Mouse (Mus musculus) midbrain, embryonic 12.5 days (tissue): Measurements from ENCODE around the gene Slk. TPM values are rescaled to one million over a fixed set of nuclear protein-coding genes. Genes with fewer than 3 reads are reported as not detected.
A peak's percentile ranks its signal among the peaks of the same experiment; 100 is the strongest.
"Not testable (repeated sequence)": the region's sequence is repeated elsewhere in the genome, so short reads cannot be mapped to it uniquely, and the experiment has no call there.

Experiments
- ATAC-seq: fragments of 200-750 bp; cut with Nextera tagmentation; 2 replicates; pipeline ENCODE4 v1.8.0; 2017; ENCODE audit warnings: low read depth, moderate TSS enrichment, moderate library complexity; ENCODE audit not compliant: low FRiP score
- H3K27ac ChIP-seq: fragments of 300-500 bp; sonication (generic); replicated peaks from 2 replicates; pipeline ENCODE4 v1.5.1; 2016; ENCODE audit warnings: mild to moderate bottlenecking
- H3K27me3 ChIP-seq: fragments of 300-500 bp; sonication (generic); 2 replicates; pipeline ENCODE4 v1.6.1; 2016; ENCODE audit warnings: mild to moderate bottlenecking
- H3K36me3 ChIP-seq: fragments of 300-500 bp; sonication (generic); 2 replicates; pipeline ENCODE4 v1.6.1; 2016
- H3K4me1 ChIP-seq: fragments of 300-500 bp; sonication (generic); 2 replicates; pipeline ENCODE4 v1.6.1; 2016
- H3K4me2 ChIP-seq: fragments of 300-500 bp; sonication (generic); replicated peaks from 2 replicates; pipeline ENCODE4 v1.6.1; 2016; ENCODE audit warnings: mild to moderate bottlenecking, moderate library complexity
- H3K4me3 ChIP-seq: fragments of 300-500 bp; sonication (generic); 2 replicates; pipeline ENCODE4 v1.5.1; 2016; ENCODE audit warnings: mild to moderate bottlenecking
- H3K9ac ChIP-seq: fragments of 300-500 bp; sonication (generic); replicated peaks from 2 replicates; pipeline ENCODE4 v1.6.1; 2016; ENCODE audit warnings: mild to moderate bottlenecking, moderate library complexity
- H3K9me3 ChIP-seq: fragments of 300-500 bp; sonication (generic); 2 replicates; pipeline ENCODE4 v1.6.1; 2016; ENCODE audit warnings: mild to moderate bottlenecking
- WGBS: fragments of 180-500 bp; shearing (Covaris S2); methylation state at CpG from one replicate; pipeline ENCODE4 v1.1.7; 2016; 5-methylcytosine and 5-hydroxymethylcytosine counted together
- polyA plus RNA-seq: library from polyadenylated mRNA; unstranded; fragments of >200 nt; fragmentation: Nextera tagmentation; extraction: Ambion mirVana; gene quantifications from 2 replicates; pipeline ENCODE4 v1.2.1, GENCODE M21; 2016

Gene Slk
- polyA plus RNA-seq, 1 experiment from 2014 or later: 9.0 TPM

DNA sequence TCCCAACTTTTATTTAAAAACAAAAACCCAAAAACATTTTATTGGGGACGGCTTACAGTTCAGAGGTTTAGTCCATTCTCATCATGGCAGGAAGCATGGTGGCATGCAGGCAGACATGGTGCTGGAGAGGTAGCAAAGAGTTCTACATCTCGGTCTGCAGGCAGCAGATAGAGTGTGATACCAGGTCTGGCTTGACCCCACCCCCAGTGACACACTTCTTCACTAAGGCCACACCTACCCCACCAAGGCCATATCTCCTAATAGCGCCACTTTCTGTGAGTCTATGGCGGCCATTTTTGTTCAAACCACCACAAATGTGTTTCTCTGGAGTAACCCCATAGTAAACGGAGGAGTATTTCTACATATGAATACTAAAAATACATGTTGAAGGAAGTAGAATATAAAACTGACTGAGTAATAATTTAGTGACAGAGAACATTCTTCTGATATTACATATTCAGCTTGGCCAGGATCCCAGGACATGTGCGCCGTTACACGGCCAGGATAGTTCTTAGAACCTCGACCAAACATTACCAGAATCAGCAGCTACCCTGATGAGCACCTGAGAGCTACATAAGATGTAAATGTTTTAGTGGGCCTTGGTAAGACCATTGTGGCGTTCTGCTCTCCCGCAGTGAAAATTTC is 30.9 kb upstream of the Slk start:
- Histone ChIP-seq H3K27ac (no peak overlapping the region), H3K4me2 (no peak overlapping the region), H3K9ac (no peak overlapping the region), H3K36me3 (no peaks in the 10 kb centered on the region), H3K27me3 (no peaks in the 10 kb centered on the region), H3K4me3 (no peak overlapping the region), H3K4me1 (no peaks in the 10 kb centered on the region), H3K9me3 (no peaks in the 10 kb centered on the region)
- 95% methylated on average over 11 of the region's 11 CpGs for WGBS
- no peak for ATAC-seq

DNA sequence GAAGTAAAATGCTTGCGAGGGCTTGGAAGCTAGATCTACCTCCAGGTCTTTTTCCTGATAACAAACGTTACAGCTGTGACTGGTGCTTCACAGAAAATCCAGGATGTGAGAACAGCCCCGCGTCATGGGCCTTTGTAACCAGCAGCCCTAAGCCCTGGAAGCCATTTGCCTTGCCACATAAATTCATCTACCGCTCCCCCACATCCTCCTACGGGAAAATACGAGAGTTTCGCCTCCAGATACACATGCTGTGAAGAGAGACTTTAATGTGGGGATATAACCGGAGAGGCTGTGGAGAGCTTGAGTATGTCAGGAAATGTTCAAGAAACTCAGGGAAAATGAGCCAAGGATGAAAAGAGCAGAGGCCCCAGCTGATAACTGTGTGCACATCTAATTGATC is 30.3 kb upstream of the Slk start:
- H3K4me3 ChIP-seq: no peak overlapping the region
- no peaks in the 10 kb centered on the region for H3K27me3 ChIP-seq
- no peaks in the 10 kb centered on the region for H3K36me3 ChIP-seq
- H3K9ac ChIP-seq: no peak overlapping the region
- no peaks in the 10 kb centered on the region for H3K9me3 ChIP-seq
- no peak for ATAC-seq
- H3K4me2 ChIP-seq: no peak overlapping the region
- H3K27ac ChIP-seq: no peak overlapping the region
- no peaks in the 10 kb centered on the region for H3K4me1 ChIP-seq
- WGBS: 85% methylated on average over 9 of the region's 9 CpGs

DNA sequence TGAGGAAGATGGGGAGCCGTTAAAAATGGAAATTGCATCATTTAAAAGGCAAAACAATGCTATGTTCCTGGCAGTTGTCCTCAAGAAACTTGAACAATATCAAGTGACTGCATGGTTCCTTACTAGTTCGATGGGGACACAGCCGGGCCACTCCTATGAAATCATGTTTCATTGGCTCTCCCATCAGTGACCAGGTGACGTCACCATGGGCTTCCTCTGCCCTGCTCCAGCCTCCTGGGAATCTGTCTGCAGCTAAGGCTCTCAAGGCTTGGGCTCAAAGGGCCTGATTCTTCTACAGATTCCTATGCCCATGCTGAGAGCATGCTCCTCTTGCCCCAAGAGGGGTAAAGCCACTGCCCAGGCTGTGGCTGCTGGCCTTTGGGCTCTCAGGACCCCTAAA is 29.9 kb upstream of the Slk start:
- no peak overlapping the region for H3K27ac ChIP-seq
- H3K4me1 ChIP-seq: no peaks in the 10 kb centered on the region
- no peak overlapping the region for H3K9ac ChIP-seq
- no peak for ATAC-seq
- H3K36me3 ChIP-seq: no peaks in the 10 kb centered on the region
- 88% methylated on average over 4 of the region's 4 CpGs for WGBS
- no peak overlapping the region for H3K4me3 ChIP-seq
- H3K27me3 ChIP-seq: 0 out of 2 replicates have a peak, but pooled peaks cover 3% of the 10 kb centered on the region
- no peak overlapping the region for H3K4me2 ChIP-seq
- no peaks in the 10 kb centered on the region for H3K9me3 ChIP-seq

DNA sequence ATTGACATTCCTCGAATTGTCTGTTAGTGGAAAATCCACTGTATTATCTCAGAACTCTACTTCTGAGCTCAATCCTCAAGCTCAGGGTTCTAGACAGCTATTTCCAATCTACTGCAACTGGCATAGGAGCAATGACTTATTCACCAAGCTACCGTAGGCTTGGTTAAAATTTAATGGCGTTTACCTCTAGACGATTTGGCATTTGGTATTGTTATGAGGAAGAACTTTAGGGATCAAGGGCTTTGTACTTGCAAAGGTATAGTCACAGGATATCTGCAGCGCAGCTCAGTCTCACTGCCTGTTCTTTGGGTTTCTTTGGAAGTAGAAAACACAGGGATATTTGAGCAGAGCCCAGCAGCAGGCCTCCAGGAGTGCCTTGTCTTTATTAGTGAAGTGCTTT is 20.3 kb upstream of the Slk start:
- no peaks in the 10 kb centered on the region for H3K9me3 ChIP-seq
- H3K4me3 ChIP-seq: no peak overlapping the region
- no peaks in the 10 kb centered on the region for H3K36me3 ChIP-seq
- ATAC-seq: no peak
- peaks cover 36% of the 10 kb centered on the region for H3K27me3 ChIP-seq
- H3K4me2 ChIP-seq: no peak overlapping the region
- WGBS: 40% methylated on average over 5 of the region's 5 CpGs
- H3K4me1 ChIP-seq: peaks cover 9% of the 10 kb centered on the region
- no peak overlapping the region for H3K27ac ChIP-seq
- H3K9ac ChIP-seq: no peak overlapping the region

GRCm38 (mm10) chr19:47559751-47560512 is 19.5 kb upstream of the Slk start:
- Histone ChIP-seq H3K9me3 (no peaks in the 10 kb centered on the region), H3K36me3 (no peaks in the 10 kb centered on the region), H3K4me2 (no peak overlapping the region), H3K9ac (no peak overlapping the region), H3K4me3 (no peak overlapping the region), H3K27me3 (peaks cover 38% of the 10 kb centered on the region), H3K4me1 (peaks cover 11% of the 10 kb centered on the region), H3K27ac (no peak overlapping the region)
- no peak for ATAC-seq
- WGBS: 47% methylated on average over 14 of the region's 14 CpGs

GRCm38 (mm10) chr19:47560544-47561161 is 18.8 kb upstream of the Slk start:
- Histone ChIP-seq H3K4me1 (peaks cover 18% of the 10 kb centered on the region), H3K36me3 (no peaks in the 10 kb centered on the region), H3K4me3 (no peak overlapping the region), H3K9ac (no peak overlapping the region), H3K9me3 (no peaks in the 10 kb centered on the region), H3K27me3 (peaks cover 41% of the 10 kb centered on the region), H3K4me2 (no peak overlapping the region), H3K27ac (no peak overlapping the region)
- ATAC-seq: no peak
- WGBS: 84% methylated on average over 12 of the region's 12 CpGs

GRCm38 (mm10) chr19:47561996-47562441 is 17.5 kb upstream of the Slk start:
- Histone ChIP-seq H3K9ac (no peak overlapping the region), H3K9me3 (no peaks in the 10 kb centered on the region), H3K27ac (no peak overlapping the region), H3K36me3 (no peaks in the 10 kb centered on the region), H3K4me1 (peaks cover 23% of the 10 kb centered on the region), H3K4me2 (no peak overlapping the region), H3K4me3 (no peak overlapping the region), H3K27me3 (peaks cover 52% of the 10 kb centered on the region)
- no peak for ATAC-seq
- WGBS: 70% methylated on average over 5 of the region's 5 CpGs

GRCm38 (mm10) chr19:47563715-47564114 is 15.8 kb upstream of the Slk start:
- Histone ChIP-seq H3K36me3 (no peaks in the 10 kb centered on the region), H3K4me1 (peaks cover 23% of the 10 kb centered on the region), H3K9ac (no peak overlapping the region), H3K4me2 (no peak overlapping the region), H3K27me3 (peaks cover 65% of the 10 kb centered on the region), H3K27ac (no peak overlapping the region), H3K9me3 (no peaks in the 10 kb centered on the region), H3K4me3 (no peak overlapping the region)
- 83% methylated on average over 13 of the region's 13 CpGs for WGBS
- ATAC-seq: no peak

GRCm38 (mm10) chr19:47565031-47565654 is 14.3 kb upstream of the Slk start:
- H3K9ac ChIP-seq: no peak overlapping the region
- H3K4me1 ChIP-seq: peaks cover 14% of the 10 kb centered on the region; the same call in 1 of the 2 replicates
- 14% methylated on average over 17 of the region's 17 CpGs for WGBS
- peaks cover 74% of the 10 kb centered on the region for H3K27me3 ChIP-seq
- H3K36me3 ChIP-seq: no peaks in the 10 kb centered on the region
- no peak overlapping the region for H3K4me3 ChIP-seq
- ATAC-seq: peak; percentile 82
- peak overlapping the region; percentile 25; the same call in 1 of the 2 replicates for H3K27ac ChIP-seq
- 0 out of 2 replicates have a peak overlapping the region, but pooled peaks have one; percentile 8 for H3K4me2 ChIP-seq
- no peaks in the 10 kb centered on the region for H3K9me3 ChIP-seq

DNA sequence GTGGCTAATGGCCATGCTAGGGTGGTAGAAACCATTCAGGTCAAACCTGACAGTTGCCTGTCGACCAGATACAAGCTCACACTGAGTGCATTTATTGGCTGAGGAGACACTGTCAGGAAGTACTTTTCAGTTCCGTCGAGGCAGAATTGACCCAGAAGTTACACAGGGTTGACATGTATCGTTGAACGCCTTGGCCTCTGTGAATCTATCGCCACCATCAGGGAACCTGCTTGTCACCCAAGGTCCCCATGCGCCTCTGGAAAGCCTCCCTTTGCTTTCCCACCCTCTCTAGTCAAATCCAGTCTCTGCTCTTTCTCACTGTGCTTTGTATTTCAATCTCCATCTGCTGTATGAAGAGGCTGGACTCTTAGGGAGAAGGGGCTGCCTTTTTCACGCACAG is 13.5 kb upstream of the Slk start:
- Histone ChIP-seq H3K27me3 (peaks cover 68% of the 10 kb centered on the region), H3K36me3 (no peaks in the 10 kb centered on the region), H3K4me2 (no peak overlapping the region), H3K27ac (no peak overlapping the region), H3K4me1 (peaks cover 14% of the 10 kb centered on the region; the same call in 1 of the 2 replicates), H3K9me3 (no peaks in the 10 kb centered on the region), H3K4me3 (no peak overlapping the region), H3K9ac (no peak overlapping the region)
- ATAC-seq: no peak
- WGBS: 74% methylated on average over 8 of the region's 8 CpGs

GRCm38 (mm10) chr19:47570042-47570441 is 9.4 kb upstream of the Slk start:
- Histone ChIP-seq H3K27ac (no peak overlapping the region), H3K4me2 (no peak overlapping the region), H3K9me3 (no peaks in the 10 kb centered on the region), H3K27me3 (peaks cover 51% of the 10 kb centered on the region), H3K4me3 (no peak overlapping the region), H3K36me3 (no peaks in the 10 kb centered on the region), H3K4me1 (peaks cover 10% of the 10 kb centered on the region; the same call in 1 of the 2 replicates), H3K9ac (no peak overlapping the region)
- no peak for ATAC-seq
- 95% methylated on average over 5 of the region's 5 CpGs for WGBS

- H3K36me3 ChIP-seq, H3K9me3 ChIP-seq, H3K9ac ChIP-seq, H3K4me2 ChIP-seq, H3K4me3 ChIP-seq, H3K4me1 ChIP-seq, H3K27ac ChIP-seq, ATAC-seq: not testable (repeated sequence)
- WGBS: 57% methylated on average over 4 of the region's 4 CpGs
- H3K27me3 ChIP-seq: peaks cover 41% of the 10 kb centered on the region
These were observed 7.5 kb upstream of the Slk start for GRCm38 (mm10) chr19:47571981-47572380.
